Mouse (Mus musculus): ENCODE results near the gene Casp2. TPM values are rescaled to one million over a fixed set of nuclear protein-coding genes. Genes with fewer than 3 reads are reported as not detected.

Casp2 gene
- polyA plus RNA-seq, 1 experiment from 2014 or later = 57.6 TPM

GRCm38 (mm10) chr6:42287562-42287961 is 22.8 kb downstream of the Casp2 start:
- Histone ChIP-seq H3K27ac (no peak overlapping the region), H3K4me1 (replicated peaks) (no peaks in the 10 kb centered on the region), H3K27me3 (no peaks in the 10 kb centered on the region), H3K4me2 (replicated peaks) (no peak overlapping the region), H3K36me3 (peaks cover 55% of the 10 kb centered on the region), H3K9me3 (no peaks in the 10 kb centered on the region), H3K4me3 (replicated peaks) (no peak overlapping the region), H3K9ac (replicated peaks) (no peak overlapping the region)
- ATAC-seq = no peak

GRCm38 (mm10) chr6:42293327-42293726 is 28.5 kb downstream of the Casp2 start:
- Histone ChIP-seq H3K4me2 (replicated peaks) (no peak overlapping the region), H3K27ac (no peak overlapping the region), H3K27me3 (no peaks in the 10 kb centered on the region), H3K9me3 (no peaks in the 10 kb centered on the region), H3K4me1 (replicated peaks) (no peaks in the 10 kb centered on the region), H3K4me3 (replicated peaks) (no peak overlapping the region), H3K36me3 (peaks cover 78% of the 10 kb centered on the region), H3K9ac (replicated peaks) (no peak overlapping the region)
- WGBS = 95% methylated on average over 6 of the region's 6 CpGs
- no peak for ATAC-seq

- no peak overlapping the region for H3K4me2 ChIP-seq (replicated peaks)
- 85% methylated on average over 3 of the region's 3 CpGs for WGBS
- ATAC-seq = no peak
- no peaks in the 10 kb centered on the region for H3K4me1 ChIP-seq (replicated peaks)
- no peaks in the 10 kb centered on the region for H3K27me3 ChIP-seq
- H3K9me3 ChIP-seq = no peaks in the 10 kb centered on the region
- no peak overlapping the region for H3K4me3 ChIP-seq (replicated peaks)
- H3K27ac ChIP-seq = no peak overlapping the region
- peaks cover 92% of the 10 kb centered on the region for H3K36me3 ChIP-seq
- no peak overlapping the region for H3K9ac ChIP-seq (replicated peaks)
These were observed 30.8 kb downstream of the Casp2 start for GRCm38 (mm10) chr6:42295549-42296094.

- Histone ChIP-seq H3K9me3 (no peaks in the 10 kb centered on the region), H3K27me3 (no peaks in the 10 kb centered on the region), H3K4me1 (replicated peaks) (no peaks in the 10 kb centered on the region), H3K4me2 (replicated peaks) (no peak overlapping the region), H3K27ac (no peak overlapping the region), H3K9ac (replicated peaks) (no peak overlapping the region), H3K4me3 (replicated peaks) (no peak overlapping the region), H3K36me3 (peaks cover 74% of the 10 kb centered on the region)
- no peak for ATAC-seq
- 95% methylated on average over 5 of the region's 5 CpGs for WGBS
These were observed 34.6 kb downstream of the Casp2 start for GRCm38 (mm10) chr6:42299362-42299761.

GRCm38 (mm10) chr6:42309816-42310378 is 45.1 kb downstream of the Casp2 start:
- WGBS = 50% methylated on average over 8 of the region's 8 CpGs
- peaks cover 89% of the 10 kb centered on the region for H3K36me3 ChIP-seq

GRCm38 (mm10) chr6:42310427-42311053 is 45.8 kb downstream of the Casp2 start:
- Histone ChIP-seq H3K36me3 (peaks cover 84% of the 10 kb centered on the region), H3K9me3 (no peaks in the 10 kb centered on the region), H3K9ac (replicated peaks) (no peak overlapping the region), H3K27me3 (no peaks in the 10 kb centered on the region), H3K4me2 (replicated peaks) (no peak overlapping the region), H3K27ac (no peak overlapping the region), H3K4me3 (replicated peaks) (no peak overlapping the region), H3K4me1 (replicated peaks) (no peaks in the 10 kb centered on the region)
- 87% methylated on average over 2 of the region's 2 CpGs for WGBS
- no peak for ATAC-seq

More at GRCm38 (mm10) chr6:42309816-42310378, 45.1 kb downstream of the Casp2 start:
- Histone ChIP-seq H3K4me3 (replicated peaks) (no peak overlapping the region), H3K4me1 (replicated peaks) (no peaks in the 10 kb centered on the region), H3K9ac (replicated peaks) (no peak overlapping the region), H3K27ac (no peak overlapping the region), H3K4me2 (replicated peaks) (no peak overlapping the region), H3K27me3 (no peaks in the 10 kb centered on the region), H3K9me3 (no peaks in the 10 kb centered on the region)
- ATAC-seq = 0 out of 2 replicates have a peak, but pooled peaks have one; percentile 41

GRCm38 (mm10) chr6:42318293-42318692 is 53.5 kb downstream of the Casp2 start:
- Histone ChIP-seq H3K27ac (no peak overlapping the region), H3K36me3 (peaks cover 56% of the 10 kb centered on the region), H3K4me3 (replicated peaks) (no peak overlapping the region), H3K4me1 (replicated peaks) (peaks cover 21% of the 10 kb centered on the region), H3K4me2 (replicated peaks) (no peak overlapping the region), H3K9me3 (no peaks in the 10 kb centered on the region), H3K9ac (replicated peaks) (no peak overlapping the region), H3K27me3 (no peaks in the 10 kb centered on the region)
- 92% methylated on average over 4 of the region's 4 CpGs for WGBS
- no peak for ATAC-seq

GRCm38 (mm10) chr6:42323371-42324066 is 58.7 kb downstream of the Casp2 start:
- peak overlapping the region; percentile 91 for H3K27ac ChIP-seq
- ATAC-seq = peak; percentile 59
- no peaks in the 10 kb centered on the region for H3K27me3 ChIP-seq
- under 1% methylated on average over 27 of the region's 28 CpGs for WGBS
- no peaks in the 10 kb centered on the region for H3K9me3 ChIP-seq
- peak overlapping the region; percentile 90 for H3K9ac ChIP-seq (replicated peaks)
- H3K4me3 ChIP-seq (replicated peaks) = peak overlapping the region; percentile 75
- peaks cover 19% of the 10 kb centered on the region for H3K36me3 ChIP-seq
- peak overlapping the region; percentile 89 for H3K4me2 ChIP-seq (replicated peaks)
- peaks cover 34% of the 10 kb centered on the region for H3K4me1 ChIP-seq (replicated peaks)

GRCm38 (mm10) chr6:42324067-42324481 is 59.3 kb downstream of the Casp2 start:
- Histone ChIP-seq H3K36me3 (peaks cover 14% of the 10 kb centered on the region), H3K27ac (peak overlapping the region; percentile 91), H3K4me2 (replicated peaks) (peak overlapping the region; percentile 89), H3K27me3 (no peaks in the 10 kb centered on the region), H3K4me3 (replicated peaks) (peak overlapping the region; percentile 75), H3K9ac (replicated peaks) (peak overlapping the region; percentile 90), H3K9me3 (no peaks in the 10 kb centered on the region), H3K4me1 (replicated peaks) (peaks cover 34% of the 10 kb centered on the region)
- peak; percentile 84 for ATAC-seq
- under 1% methylated on average over 28 of the region's 32 CpGs for WGBS

GRCm38 (mm10) chr6:42324482-42325267 is 59.9 kb downstream of the Casp2 start, which contains the start of gene Fam131b:
TSS of gene Fam131b (minus strand) at chr6:42324643.
- under 1% methylated on average over 58 of the region's 68 CpGs for WGBS
- peaks cover 14% of the 10 kb centered on the region for H3K36me3 ChIP-seq

GRCm38 (mm10) chr6:42325268-42325609 is 60.5 kb downstream of the Casp2 start:
- WGBS = 3% methylated on average over 7 of the region's 7 CpGs
- Histone ChIP-seq H3K9ac (replicated peaks) (peak overlapping the region; percentile 90), H3K27me3 (no peaks in the 10 kb centered on the region), H3K4me2 (replicated peaks) (peak overlapping the region; percentile 89), H3K4me3 (replicated peaks) (peak overlapping the region; percentile 75), H3K4me1 (replicated peaks) (peaks cover 34% of the 10 kb centered on the region), H3K27ac (peak overlapping the region; percentile 91), H3K36me3 (peaks cover 8% of the 10 kb centered on the region), H3K9me3 (no peaks in the 10 kb centered on the region)
- ATAC-seq = no peak

More at GRCm38 (mm10) chr6:42324482-42325267, 59.9 kb downstream of the Casp2 start, which contains the start of gene Fam131b:
- no peaks in the 10 kb centered on the region for H3K9me3 ChIP-seq
- ATAC-seq = peak; percentile 89
- peaks cover 34% of the 10 kb centered on the region for H3K4me1 ChIP-seq (replicated peaks)
- peak within 1 kb of the TSS; percentile 89 for H3K4me2 ChIP-seq (replicated peaks)
- H3K9ac ChIP-seq (replicated peaks) = peak within 1 kb of the TSS; percentile 90
- peak within 1 kb of the TSS; percentile 91 for H3K27ac ChIP-seq
- no peaks in the 10 kb centered on the region for H3K27me3 ChIP-seq
- H3K4me3 ChIP-seq (replicated peaks) = peak within 1 kb of the TSS; percentile 75

Data from midbrain, embryonic 13.5 days (tissue).